Mouse (Mus musculus): Measurements from ENCODE around the gene Arxes1.
A peak's percentile ranks its signal among the peaks of the same experiment; 100 is the strongest.

The Arxes1 gene

DNA sequence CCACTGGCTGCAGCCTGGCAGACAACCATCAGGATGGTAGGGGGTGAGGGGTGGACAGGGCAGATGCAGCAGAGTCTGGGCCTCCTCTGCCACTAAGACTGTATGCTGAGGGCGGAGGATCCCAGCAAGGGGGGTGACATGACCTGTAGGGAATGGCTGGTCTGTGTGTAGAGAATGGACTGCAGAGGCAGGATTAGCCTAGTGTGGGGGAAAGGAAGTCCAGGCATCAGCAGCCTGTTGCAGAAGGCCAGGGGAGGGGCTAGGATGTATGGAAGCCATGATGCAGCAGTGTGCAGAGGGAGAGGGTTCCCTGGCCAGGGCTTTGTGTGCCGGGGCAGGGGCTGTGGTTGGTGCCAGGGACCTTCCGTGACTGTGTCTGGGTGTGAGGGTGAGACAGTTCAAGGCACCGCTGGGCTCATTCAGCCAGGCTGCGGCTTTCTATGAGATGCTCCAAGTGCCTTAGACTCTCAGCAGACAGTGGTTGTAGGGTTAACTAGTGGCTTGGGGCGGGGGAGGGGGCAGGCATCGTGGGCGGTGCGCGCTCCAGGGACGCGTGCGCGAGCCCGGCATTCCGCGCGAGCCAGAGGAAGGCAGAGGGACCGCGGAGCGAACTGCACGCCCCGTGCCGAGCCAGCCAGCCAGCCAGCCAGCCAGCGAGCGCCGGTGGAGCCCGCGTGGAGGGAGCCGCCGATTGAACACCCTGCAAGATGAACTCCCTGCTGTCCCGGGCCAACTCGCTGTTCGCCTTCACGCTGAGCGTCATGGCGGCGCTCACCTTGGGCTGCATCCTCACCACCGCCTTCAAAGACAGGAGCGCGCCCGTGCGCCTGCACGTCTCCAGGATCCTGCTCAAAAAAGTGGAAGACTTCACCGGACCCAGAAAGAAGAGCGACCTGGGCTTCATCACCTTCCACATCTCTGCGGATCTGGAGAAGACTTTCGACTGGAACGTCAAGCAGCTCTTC, at the start of gene Arxes1:
Gene Arxes1, plus strand, starts transcription at position 569 of the 965 bp plus-strand sequence.
- DNase-seq, result peak; percentile 49 to 64

DNA sequence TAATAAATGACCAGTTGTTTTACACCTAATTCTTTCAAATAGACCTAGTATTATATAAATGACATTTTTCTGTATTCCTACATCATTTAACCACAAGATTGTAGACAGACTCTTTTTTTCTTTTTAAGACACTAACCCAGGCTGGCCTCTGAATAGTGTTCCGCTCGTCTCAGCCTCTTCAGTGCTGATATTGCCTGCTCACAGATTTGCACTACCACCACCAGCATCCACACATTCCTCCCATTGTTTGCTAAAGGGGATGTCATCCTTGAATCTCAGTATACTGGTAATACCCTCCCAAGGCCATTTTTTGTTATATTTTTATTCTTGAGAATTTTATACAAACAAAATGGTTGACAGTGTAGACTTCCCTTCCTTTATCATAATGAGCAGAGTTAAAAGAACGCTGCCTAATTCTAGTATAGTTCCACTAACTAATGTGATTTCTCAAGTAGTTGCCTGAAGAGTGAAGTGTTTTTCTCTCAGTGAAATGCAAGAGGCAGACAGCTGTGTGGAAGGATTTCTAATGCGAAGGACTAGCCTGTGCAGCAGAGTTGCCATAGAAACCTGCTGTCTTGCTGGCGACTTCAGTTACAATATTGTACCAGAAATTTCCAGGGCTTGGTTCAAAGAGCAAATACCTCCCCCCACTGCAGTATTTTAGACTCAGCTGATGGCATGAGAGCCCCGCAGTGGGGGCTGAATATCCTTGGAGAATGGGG, 48.5 kb upstream of the Arxes1 start:
- no peak for DNase-seq

DNA sequence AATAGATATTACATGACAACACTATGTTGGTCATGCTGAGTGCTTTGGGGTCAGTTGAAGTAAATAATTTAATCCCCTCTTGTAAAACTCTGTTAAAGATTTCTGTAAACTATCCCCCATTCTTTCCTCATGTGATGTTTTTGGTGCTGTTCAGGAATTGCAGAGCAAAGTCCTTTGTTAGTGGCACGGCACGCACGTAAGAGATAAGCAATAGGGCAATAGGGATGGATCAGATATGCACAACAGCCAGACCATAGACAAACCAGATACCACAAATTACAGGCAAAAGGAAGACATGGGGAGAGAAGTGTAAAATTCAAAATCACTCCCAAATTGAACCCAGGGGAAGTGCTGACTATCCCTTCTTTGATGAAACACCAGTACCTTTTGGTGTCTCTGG, 46.9 kb upstream of the Arxes1 start:
- DNase-seq, result no peak

DNA sequence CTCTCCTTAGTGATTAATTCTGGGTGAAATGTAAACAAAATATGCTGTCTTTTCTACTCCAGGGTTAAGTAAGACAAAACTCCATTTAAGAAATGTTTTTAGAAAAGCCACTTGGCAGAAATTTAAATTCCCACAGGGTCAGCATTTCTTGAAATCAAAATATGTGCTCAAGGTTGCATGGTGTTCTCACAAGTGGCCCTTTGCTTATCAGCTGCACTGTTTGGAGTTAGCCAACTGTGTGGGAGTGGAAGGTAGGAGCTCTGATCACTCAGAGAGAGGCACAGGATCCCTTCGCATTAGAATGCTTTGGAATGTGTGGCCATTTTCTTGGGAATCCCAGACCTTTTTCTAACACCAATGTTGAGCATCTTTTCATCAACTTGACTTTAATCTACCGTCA, 42.5 kb upstream of the Arxes1 start:
- no peak for DNase-seq

DNA sequence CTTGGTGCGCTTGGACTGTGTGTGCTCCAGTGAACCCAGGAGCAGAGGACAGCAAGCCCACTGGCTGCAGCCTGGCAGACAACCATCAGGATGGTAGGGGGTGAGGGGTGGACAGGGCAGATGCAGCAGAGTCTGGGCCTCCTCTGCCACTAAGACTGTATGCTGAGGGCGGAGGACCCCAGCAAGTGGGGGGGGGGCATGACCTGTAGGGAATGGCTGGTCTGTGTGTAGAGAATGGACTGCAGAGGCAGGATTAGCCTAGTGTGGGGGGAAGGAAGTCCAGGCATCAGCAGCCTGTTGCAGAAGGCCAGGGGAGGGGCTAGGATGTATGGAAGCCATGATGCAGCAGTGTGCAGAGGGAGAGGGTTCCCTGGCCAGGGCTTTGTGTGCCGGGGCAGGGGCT, 40.0 kb upstream of the Arxes1 start:
- peak; percentile 6 to 49 for DNase-seq

DNA sequence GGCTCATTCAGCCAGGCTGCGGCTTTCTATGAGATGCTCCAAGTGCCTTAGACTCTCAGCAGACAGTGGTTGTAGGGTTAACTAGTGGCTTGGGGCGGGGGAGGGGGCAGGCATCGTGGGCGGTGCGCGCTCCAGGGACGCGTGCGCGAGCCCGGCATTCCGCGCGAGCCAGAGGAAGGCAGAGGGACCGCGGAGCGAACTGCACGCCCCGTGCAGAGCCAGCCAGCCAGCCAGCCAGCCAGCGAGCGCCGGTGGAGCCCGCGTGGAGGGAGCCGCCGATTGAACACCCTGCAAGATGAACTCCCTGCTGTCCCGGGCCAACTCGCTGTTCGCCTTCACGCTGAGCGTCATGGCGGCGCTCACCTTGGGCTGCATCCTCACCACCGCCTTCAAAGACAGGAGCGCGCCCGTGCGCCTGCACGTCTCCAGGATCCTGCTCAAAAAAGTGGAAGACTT, 39.5 kb upstream of the Arxes1 start, which contains the start of gene Arxes2:
Gene Arxes2, plus strand, starts transcription at position 161 of the 456 bp plus-strand sequence.
- DNase-seq, result peak; percentile 9 to 47

DNA sequence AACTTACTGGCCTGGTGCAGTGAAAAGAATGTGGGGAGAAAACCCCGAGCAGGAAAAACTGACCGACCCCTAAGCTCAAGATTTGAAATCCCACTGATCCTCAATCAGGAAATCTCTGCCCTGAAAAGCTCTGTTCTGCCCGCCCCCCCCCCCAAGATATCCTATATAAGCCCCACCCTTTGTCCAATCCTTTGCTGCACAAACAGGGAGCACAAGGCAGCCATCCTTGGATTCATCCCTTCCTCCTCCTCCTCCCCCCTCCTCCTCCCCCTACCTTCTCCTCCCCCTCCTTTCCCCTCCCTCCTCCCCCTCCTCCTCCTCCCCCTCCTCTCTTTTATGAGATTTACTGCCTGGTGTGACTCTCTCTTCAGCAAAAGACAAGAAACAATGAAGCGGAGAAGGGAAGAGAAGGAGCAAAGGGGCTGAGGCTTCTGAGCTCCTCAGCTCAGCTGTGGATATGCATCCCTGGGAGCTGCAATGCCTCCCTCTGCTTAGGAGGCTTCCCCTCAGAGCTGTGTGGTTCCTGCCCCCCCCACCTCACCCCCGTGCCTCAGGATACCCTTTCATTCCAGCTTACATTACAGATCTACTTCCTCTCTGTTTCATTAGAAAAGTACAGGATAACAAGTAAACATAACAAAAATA, 25.8 kb upstream of the Arxes1 start:
- DNase-seq, result no peak

DNA sequence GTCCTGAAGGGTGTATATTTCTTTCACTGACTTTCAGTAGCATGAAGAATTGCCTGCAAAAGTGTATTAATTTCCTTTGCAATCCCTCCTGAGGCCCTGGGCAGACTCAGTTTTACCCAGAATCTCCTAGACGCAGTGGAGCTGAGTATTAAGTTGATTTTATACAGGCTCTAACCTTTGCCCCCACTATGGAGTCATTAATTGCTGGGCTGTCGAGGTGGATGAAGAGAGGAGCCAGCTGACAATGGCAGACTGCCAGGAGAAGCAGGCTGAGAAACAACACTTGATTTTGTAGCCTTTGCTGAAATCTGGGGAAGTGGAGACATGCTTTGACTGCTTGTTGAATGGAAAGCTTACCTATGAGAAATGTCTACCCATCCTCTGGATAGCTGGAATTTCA, 18.8 kb upstream of the Arxes1 start:
- DNase-seq, result peak; percentile 16 to 44

DNA sequence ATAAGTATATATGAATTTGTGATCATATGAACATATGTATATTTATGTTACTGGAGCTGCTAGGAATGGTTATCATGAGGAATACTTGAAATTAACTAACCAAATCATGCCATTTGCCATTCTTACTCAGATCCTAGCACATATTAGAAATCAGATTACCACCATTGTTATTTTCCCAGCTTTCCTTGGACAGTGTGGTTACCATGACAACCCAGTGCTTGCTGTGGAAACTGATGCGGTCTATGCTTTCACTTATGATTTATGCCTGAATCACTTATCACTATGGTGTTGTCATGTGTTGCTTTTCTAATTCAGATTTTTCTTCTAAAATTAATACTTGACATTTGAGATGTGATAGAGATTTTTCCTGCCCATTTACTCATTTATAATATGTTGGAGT, 2.8 kb upstream of the Arxes1 start:
- no peak for DNase-seq

DNA sequence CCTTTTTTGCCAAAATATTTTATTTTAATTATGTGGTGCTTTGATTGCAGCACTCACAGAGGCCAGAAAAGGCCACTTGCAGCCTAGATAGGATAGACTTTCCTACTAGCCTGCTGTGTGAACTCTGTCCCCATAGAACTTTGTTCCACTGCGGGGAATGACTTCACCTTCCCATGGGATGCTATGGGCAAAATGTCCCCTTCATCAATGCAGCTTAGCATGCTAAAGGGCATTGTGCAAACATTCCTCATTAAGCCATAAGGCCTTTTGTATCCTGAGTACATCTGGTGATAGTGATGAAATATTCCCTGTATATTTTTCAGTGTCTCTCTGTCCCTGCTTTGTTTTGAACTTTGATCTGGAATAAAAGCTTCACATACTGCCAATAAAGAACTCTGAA, 10.6 kb downstream of the Arxes1 start:
- DNase-seq, result no peak

DNA sequence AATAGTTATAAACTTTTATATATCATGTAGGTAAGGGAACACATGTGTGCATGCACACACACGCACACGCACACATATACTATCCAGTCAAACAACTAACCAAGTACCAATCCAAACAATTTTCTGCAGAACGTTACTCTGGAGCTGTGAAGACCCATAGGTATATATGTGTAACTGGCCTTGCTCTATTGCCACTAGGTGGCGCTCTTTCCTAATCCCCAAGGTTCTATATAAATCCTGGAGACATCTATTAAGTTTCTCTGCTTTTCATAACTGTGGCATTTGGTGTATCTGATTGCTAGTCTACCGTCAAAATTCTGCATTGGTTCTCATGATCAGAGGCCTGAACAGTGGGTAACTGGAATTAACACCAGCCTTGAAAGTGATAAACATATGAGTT, 14.4 kb downstream of the Arxes1 start:
- peak; percentile 80 to 85 for DNase-seq

DNA sequence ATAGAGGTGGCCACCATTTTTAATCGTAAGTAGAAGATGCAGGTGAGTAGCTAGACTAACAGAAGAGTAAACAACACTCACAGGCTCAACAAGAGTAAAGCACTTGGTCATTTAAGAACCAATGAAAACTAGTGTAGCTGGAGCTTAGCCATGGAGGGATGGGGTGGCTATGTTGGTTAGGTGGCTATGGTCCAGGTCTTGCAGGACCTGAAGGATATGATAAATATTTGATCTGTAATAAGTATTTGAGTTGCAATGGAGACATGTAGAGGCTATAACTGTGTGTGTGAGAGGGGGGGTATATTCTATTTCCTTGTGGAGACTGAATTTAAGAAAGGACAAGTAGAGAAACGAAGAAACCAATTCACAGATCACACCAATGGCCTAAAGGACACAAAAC, 18.1 kb downstream of the Arxes1 start:
- no peak for DNase-seq

DNA sequence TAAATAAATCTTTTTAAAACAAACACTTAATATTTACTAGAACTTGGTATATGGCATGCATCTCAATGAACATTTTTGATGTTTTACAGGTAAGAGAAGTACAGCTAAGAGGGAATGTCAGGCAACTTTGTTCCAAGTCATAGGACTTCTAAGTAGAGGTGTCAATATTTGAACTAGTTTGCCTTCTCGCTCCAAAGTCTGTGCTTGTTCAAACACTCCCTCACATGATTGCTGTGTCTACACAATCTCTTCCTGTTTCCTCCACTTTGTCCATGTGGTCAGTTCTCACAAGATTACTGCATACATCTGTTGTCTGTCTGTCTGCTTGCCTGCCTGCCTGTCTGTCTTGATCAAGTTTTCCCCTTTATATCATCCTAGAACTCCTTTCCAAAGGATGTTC, 27.5 kb downstream of the Arxes1 start:
- no peak for DNase-seq

DNA sequence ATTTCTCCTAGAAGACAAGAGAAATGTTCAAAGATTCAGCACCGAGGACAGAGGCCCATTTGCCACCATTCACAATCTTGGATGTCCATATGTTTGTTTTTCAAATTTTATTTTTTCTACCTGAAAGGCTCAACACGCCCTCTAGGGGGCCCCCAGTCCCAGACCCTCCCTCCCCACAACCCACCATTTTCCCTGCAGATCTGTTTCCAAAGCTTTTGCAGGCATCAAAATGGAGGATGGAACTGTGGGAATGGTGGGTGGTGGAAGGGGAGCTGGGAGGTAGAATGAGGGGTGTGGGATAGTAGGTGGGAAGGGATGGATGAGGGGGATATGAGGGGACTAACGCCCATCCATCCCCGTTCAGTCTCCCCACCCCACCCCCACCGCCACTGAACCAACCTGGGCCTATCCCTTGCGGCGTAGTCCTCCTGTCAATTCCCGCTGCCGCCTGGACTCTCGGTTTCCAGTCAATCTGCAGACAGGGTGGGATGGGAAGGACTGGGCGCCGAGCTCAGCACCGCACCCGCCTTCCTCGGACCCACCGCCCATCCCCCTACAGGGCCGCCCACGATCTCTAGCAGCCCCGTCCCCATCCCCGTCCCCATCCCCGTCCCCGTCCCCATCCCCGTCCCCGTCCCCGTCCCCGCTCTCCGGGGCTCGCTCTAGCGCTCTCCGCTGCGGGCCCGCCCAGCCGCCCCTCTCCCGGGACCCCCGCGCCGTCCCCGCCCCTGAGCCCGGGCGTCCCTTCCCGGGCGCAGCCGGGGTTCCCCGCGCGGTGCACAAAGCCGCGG, 34.2 kb downstream of the Arxes1 start:
- DNase-seq, result peak; percentile 75 to 78

DNA sequence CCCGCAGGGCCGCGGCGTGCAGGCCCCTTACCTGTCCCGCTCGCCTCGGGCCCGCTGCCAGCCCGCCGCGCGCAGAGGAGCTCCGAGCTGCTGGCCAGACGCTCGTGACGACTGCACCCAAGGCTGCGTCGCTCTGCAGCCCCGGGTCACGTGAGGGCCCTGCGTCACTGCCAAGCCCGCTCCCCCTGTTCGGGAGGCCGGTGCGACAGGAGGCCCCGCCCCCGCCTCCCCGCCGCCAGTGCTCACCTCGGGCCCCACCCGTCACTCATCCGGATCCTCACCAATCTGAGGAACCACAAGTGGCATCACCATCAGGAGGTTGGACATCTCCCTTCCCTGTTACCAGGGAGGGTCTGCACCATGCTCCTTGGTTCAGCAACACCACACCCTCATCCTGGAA, 34.9 kb downstream of the Arxes1 start, which contains the start of gene Bex2:
Gene Bex2, minus strand, starts transcription at position 217 of the 400 bp plus-strand sequence.
- peak; percentile 53 to 70 for DNase-seq
